Mouse (Mus musculus) erythroblast, embryonic 14.5 days (primary cell): ENCODE results near the gene Rbm4b.

Source experiments
- GATA1 ChIP-seq: IDR thresholded peaks from 2 replicates; pipeline ENCODE4 v1.6.1; 2012; ENCODE audit warnings: low read length, inconsistent platforms, mixed read lengths
- TAL1 ChIP-seq: IDR thresholded peaks from 3 replicates; pipeline ENCODE4 v1.6.1; 2012; ENCODE audit warnings: low read length, inconsistent platforms, mixed read lengths

GRCm38 (mm10) chr19:4708765-4709164, 47.5 kb upstream of the Rbm4b start:
- TF ChIP-seq GATA1 (no peak), TAL1 (no peak)
